Mouse (Mus musculus) layer of hippocampus, adult 11-12 months (tissue): ENCODE results near the gene Prkaca.

Source experiments
- DNase-seq: peaks from one replicate; pipeline ENCODE4 v3.0.0; 2022; ENCODE audit warnings: low spot score

Prkaca gene

GRCm38 (mm10) chr8:83972150-83973120, at the start of gene Prkaca:
TSS of gene Prkaca (plus strand) at chr8:83972993.
- peak; percentile 99 for DNase-seq

GRCm38 (mm10) chr8:83924585-83924984, 48.2 kb upstream of the Prkaca start:
- DNase-seq = no peak

GRCm38 (mm10) chr8:83926266-83926665, 46.5 kb upstream of the Prkaca start:
- DNase-seq = no peak

GRCm38 (mm10) chr8:83934222-83934621, 38.6 kb upstream of the Prkaca start:
- no peak for DNase-seq

GRCm38 (mm10) chr8:83934994-83935393, 37.8 kb upstream of the Prkaca start:
- DNase-seq = no peak

- DNase-seq = no peak
Measured at GRCm38 (mm10) chr8:83935435-83935834, 37.4 kb upstream of the Prkaca start.

GRCm38 (mm10) chr8:83937645-83938044, 35.1 kb upstream of the Prkaca start:
- DNase-seq = no peak

GRCm38 (mm10) chr8:83938330-83938729, 34.5 kb upstream of the Prkaca start:
- DNase-seq = no peak

- no peak for DNase-seq
Measured at GRCm38 (mm10) chr8:83941066-83941677, 31.6 kb upstream of the Prkaca start.

GRCm38 (mm10) chr8:83942446-83942845, 30.3 kb upstream of the Prkaca start:
- DNase-seq = no peak

GRCm38 (mm10) chr8:83945540-83945939, 27.3 kb upstream of the Prkaca start:
- no peak for DNase-seq

- no peak for DNase-seq
Measured at GRCm38 (mm10) chr8:83954749-83955105, 18.1 kb upstream of the Prkaca start.

- peak; percentile 99 for DNase-seq
Measured at GRCm38 (mm10) chr8:83955106-83955957, 17.5 kb upstream of the Prkaca start, which contains the start of the genes Gm10644 and Asf1b. TSS of gene Gm10644 (minus strand) at chr8:83955205. TSS of gene Asf1b (plus strand) at chr8:83955507.

- no peak for DNase-seq
Measured at GRCm38 (mm10) chr8:83955958-83956218, 16.9 kb upstream of the Prkaca start.

GRCm38 (mm10) chr8:83956789-83957188, 16.0 kb upstream of the Prkaca start:
- DNase-seq = no peak

GRCm38 (mm10) chr8:83964015-83964765, 8.6 kb upstream of the Prkaca start:
- no peak for DNase-seq

GRCm38 (mm10) chr8:83967701-83968100, 5.1 kb upstream of the Prkaca start:
- no peak for DNase-seq

- DNase-seq = no peak
Measured at GRCm38 (mm10) chr8:83971121-83971520, 1.7 kb upstream of the Prkaca start.

GRCm38 (mm10) chr8:83971661-83972060, 1.1 kb upstream of the Prkaca start:
- DNase-seq = no peak

- no peak for DNase-seq
Measured at GRCm38 (mm10) chr8:83973161-83974031, 603 bp downstream of the Prkaca start.

GRCm38 (mm10) chr8:83974521-83974920, 1.7 kb downstream of the Prkaca start:
- DNase-seq = no peak
